Mouse (Mus musculus) small intestine, adult 2 months (tissue): ENCODE measurements around the gene Chl1. TPM values are rescaled to one million over a fixed set of nuclear protein-coding genes. Genes with fewer than 3 reads are reported as not detected.

Experiments
- H3K27ac ChIP-seq: fragments of 200-500 bp; 2 replicates; pipeline ENCODE4 v1.5.1; 2012; ENCODE audit warnings: low read depth, low read length, control low read depth, inconsistent platforms; ENCODE audit not compliant: insufficient read depth
- H3K27me3 ChIP-seq: fragments of 200-500 bp; 2 replicates; pipeline ENCODE4 v1.6.1; 2012; ENCODE audit warnings: mild to moderate bottlenecking, moderate library complexity, low read length, inconsistent platforms; ENCODE audit not compliant: control insufficient read depth, insufficient read depth
- H3K36me3 ChIP-seq: fragments of 200-500 bp; 2 replicates; pipeline ENCODE4 v1.6.1; 2012; ENCODE audit warnings: mild to moderate bottlenecking, low read length, control low read depth, inconsistent platforms; ENCODE audit not compliant: control insufficient read depth, insufficient read depth
- H3K4me1 ChIP-seq: fragments of 200-500 bp; 2 replicates; pipeline ENCODE4 v1.6.1; 2012; ENCODE audit warnings: low read length, inconsistent platforms, mixed read lengths; ENCODE audit not compliant: control insufficient read depth, insufficient read depth, insufficient read length
- H3K4me3 ChIP-seq: fragments of 200-500 bp; 2 replicates; pipeline ENCODE4 v1.5.1; 2012; ENCODE audit warnings: low read depth, mild to moderate bottlenecking, control low read depth, inconsistent platforms, low read length, moderate library complexity
- CTCF ChIP-seq: fragments of 200-500 bp; IDR thresholded peaks from 2 replicates; pipeline ENCODE4 v1.5.1; 2012; ENCODE audit warnings: low read depth, mild to moderate bottlenecking, control low read depth, inconsistent platforms, low read length, moderate library complexity, mixed read lengths; ENCODE audit not compliant: insufficient replicate concordance, insufficient read length; ENCODE audit errors: extremely low read depth
- POLR2A ChIP-seq: fragments of 200-500 bp; IDR thresholded peaks from 2 replicates; pipeline ENCODE4 v1.6.1; 2012; ENCODE audit warnings: low read depth, mild to moderate bottlenecking, control low read depth, inconsistent platforms, low read length, moderate library complexity
- WGBS: fragments of 180-500 bp; shearing (Covaris S2); methylation state at CpG from one replicate; pipeline ENCODE4 v1.1.7; 2018; 5-methylcytosine and 5-hydroxymethylcytosine counted together
- polyA plus RNA-seq: library from polyadenylated mRNA; depleted of rRNA; stranded (reverse); fragments of >200 nt; gene quantifications from 2 replicates; pipeline ENCODE4 v1.2.3, GENCODE M21; 2012

Gene Chl1
- polyA plus RNA-seq, 1 experiment, result 0.09 TPM

DNA sequence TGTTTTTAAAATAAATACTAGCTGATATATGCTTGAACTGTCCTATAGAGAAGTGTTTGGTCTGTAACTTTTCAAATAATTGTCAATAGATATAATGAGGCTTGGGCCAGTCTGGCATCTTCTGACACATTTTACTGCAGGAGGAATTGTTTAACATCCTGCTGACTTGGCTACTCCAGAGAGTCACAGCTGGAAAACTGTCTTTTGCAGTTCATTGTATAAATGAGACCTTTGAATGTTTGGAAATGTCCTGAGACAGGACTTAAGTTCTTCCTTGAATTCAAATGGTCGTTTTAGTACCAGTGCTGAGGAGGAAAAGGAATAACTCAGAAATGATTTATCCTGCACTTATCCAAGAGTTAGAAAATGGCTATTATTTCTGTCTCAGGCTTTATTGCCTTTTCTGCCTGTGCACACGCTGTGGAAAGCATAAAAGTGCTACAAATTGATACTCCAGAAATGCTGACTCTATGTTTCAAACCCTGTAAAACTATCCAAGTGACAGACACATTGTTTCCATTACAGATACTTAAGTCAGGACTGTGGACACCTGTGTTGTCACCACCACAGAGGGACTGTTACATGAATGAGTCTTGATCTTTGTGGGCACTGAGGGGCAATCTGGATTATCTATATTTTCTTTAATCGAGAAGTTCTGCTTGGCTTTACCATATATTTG lies 105.7 kb downstream of the Chl1 start:
- Histone ChIP-seq H3K27me3 (no peaks in the 10 kb centered on the region), H3K36me3 (no peaks in the 10 kb centered on the region), H3K4me1 (no peaks in the 10 kb centered on the region), H3K4me3 (no peak overlapping the region), H3K27ac (no peak overlapping the region)
- WGBS, result 45% methylated on average over 3 of the region's 3 CpGs
- no peak for TF ChIP-seq POLR2A
- no peak for TF ChIP-seq CTCF

GRCm38 (mm10) chr6:103620880-103621279 lies 110.5 kb downstream of the Chl1 start:
- WGBS, result 73% methylated on average over 4 of the region's 4 CpGs
- no peaks in the 10 kb centered on the region for H3K4me1 ChIP-seq
- H3K4me3 ChIP-seq, result no peak overlapping the region
- no peak for TF ChIP-seq CTCF
- TF ChIP-seq POLR2A, result no peak
- H3K36me3 ChIP-seq, result no peaks in the 10 kb centered on the region
- no peak overlapping the region for H3K27ac ChIP-seq
- H3K27me3 ChIP-seq, result no peaks in the 10 kb centered on the region

DNA sequence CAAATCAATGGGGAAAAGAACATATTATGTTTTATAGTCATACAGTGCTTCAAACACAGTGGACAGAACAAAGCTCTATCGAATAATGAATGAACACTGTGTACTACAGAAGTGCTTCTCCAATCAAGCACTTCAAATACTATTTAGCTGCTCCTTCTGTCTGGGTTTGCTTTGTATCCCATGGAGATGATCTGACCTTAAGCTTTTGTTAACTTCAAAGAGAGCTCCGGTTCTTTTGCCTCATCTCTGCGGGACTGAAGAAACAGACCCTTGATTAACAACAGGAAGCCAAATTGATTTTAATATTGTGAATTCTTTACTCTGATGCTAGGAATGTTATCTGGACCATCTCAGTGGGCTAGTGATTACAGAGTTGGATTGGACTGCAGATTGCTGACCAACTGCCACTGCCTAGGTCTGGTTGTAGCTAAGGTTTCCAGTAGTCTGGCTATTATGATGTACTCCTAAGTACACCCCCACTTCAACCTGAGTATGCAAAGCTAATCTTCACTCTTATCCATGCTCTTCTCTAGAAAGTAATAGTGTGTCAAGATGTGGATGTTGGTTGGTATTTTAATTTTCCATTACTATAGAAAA lies 111.8 kb downstream of the Chl1 start:
- Histone ChIP-seq H3K4me1 (no peaks in the 10 kb centered on the region), H3K27me3 (no peaks in the 10 kb centered on the region), H3K4me3 (no peak overlapping the region), H3K27ac (no peak overlapping the region), H3K36me3 (no peaks in the 10 kb centered on the region)
- TF ChIP-seq CTCF (no peak), POLR2A (no peak)
- 79% methylated on average over 3 of the region's 3 CpGs for WGBS

- 21% methylated on average over 3 of the region's 3 CpGs for WGBS
- Histone ChIP-seq H3K27me3 (no peaks in the 10 kb centered on the region), H3K27ac (no peak overlapping the region), H3K36me3 (no peaks in the 10 kb centered on the region), H3K4me3 (no peak overlapping the region), H3K4me1 (no peaks in the 10 kb centered on the region)
- TF ChIP-seq POLR2A (no peak), CTCF (no peak)
Measured at GRCm38 (mm10) chr6:103632856-103633255, 122.5 kb downstream of the Chl1 start.

GRCm38 (mm10) chr6:103656778-103657177 lies 146.4 kb downstream of the Chl1 start:
- H3K4me1 ChIP-seq, result no peaks in the 10 kb centered on the region
- H3K36me3 ChIP-seq, result no peaks in the 10 kb centered on the region
- H3K27me3 ChIP-seq, result no peaks in the 10 kb centered on the region
- no peak overlapping the region for H3K27ac ChIP-seq
- no peak overlapping the region for H3K4me3 ChIP-seq
- WGBS, result 76% methylated on average over 1 of the region's 1 CpGs
- TF ChIP-seq POLR2A (no peak), CTCF (no peak)

DNA sequence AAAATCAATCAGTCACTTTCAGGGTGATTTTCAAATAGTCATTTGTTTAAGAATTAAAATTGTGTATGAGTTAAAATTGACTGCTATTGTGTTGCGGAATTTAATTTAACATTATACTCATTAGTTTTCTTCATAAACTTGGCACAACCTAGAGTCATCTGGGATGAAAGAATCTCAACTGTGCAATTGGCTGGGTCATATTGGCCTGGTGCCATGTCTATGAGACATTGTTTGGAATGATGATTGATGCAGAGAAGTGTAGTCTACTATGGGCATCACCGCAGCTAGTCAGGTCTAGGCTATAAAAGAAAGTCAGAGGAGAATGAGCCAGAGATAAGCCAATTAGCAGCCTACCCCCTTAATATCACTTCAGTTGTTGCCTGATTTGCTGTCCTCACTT lies 148.8 kb downstream of the Chl1 start:
- Histone ChIP-seq H3K4me3 (no peak overlapping the region), H3K27ac (no peak overlapping the region), H3K4me1 (no peaks in the 10 kb centered on the region), H3K36me3 (no peaks in the 10 kb centered on the region), H3K27me3 (no peaks in the 10 kb centered on the region)
- 93% methylated on average over 2 of the region's 2 CpGs for WGBS
- TF ChIP-seq POLR2A, result no peak
- TF ChIP-seq CTCF, result no peak

DNA sequence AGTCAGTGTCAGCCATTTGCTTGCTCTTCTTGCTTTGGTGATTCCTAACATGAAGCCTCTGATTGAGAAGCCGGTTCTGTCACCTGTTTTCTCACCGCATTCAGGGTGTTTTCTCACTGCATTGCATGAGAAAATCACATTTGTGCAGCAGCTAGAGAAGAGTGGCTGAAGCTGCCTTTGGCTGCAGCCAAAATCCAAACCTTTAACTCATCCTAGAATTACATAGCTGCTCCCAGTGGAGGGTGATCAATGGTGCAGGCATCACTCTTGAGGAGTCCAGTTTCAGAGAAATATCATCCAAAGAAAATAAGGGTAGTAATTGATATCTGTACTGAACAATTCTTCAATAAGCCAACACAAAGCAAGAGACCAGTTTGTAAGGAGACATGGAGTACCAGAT lies 154.8 kb downstream of the Chl1 start:
- H3K4me1 ChIP-seq, result no peaks in the 10 kb centered on the region
- no peak for TF ChIP-seq POLR2A
- no peak overlapping the region for H3K27ac ChIP-seq
- no peaks in the 10 kb centered on the region for H3K36me3 ChIP-seq
- no peak overlapping the region for H3K4me3 ChIP-seq
- no peaks in the 10 kb centered on the region for H3K27me3 ChIP-seq
- 81% methylated on average over 2 of the region's 2 CpGs for WGBS
